Mouse (Mus musculus) gastrocnemius, postnatal 4 days (tissue): ENCODE results near the gene Tacc2. TPM values are rescaled to one million over a fixed set of nuclear protein-coding genes. Genes with fewer than 3 reads are reported as not detected.
A peak's percentile ranks its signal among the peaks of the same experiment; 100 is the strongest.
"Not testable (repeated sequence)": the region's sequence is repeated elsewhere in the genome, so short reads cannot be mapped to it uniquely, and the experiment has no call there.

Source experiments
- DNase-seq, 2 experiments: peaks; one replicate each; pipeline ENCODE4 v3.0.0; 2021 to 2022; ENCODE audit warnings: low spot score in 2 of 2, mixed read lengths in 2 of 2
- total RNA-seq, 2 experiments: library from RNA; stranded (reverse); gene quantifications; 2 replicates each; pipeline ENCODE4 v1.2.3; 2021

Gene Tacc2
- total RNA-seq, 2 experiments from 2014 or later = 171 to 202 TPM

- no peak for DNase-seq
Observed at GRCm38 (mm10) chr7:130570472-130570871, 6.8 kb upstream of the Tacc2 start.

- no peak for DNase-seq
Observed at GRCm38 (mm10) chr7:130572821-130573220, 4.4 kb upstream of the Tacc2 start, which contains the start of gene Nsmce4a. Nsmce4a (minus strand) TSS chr7:130573118.

- DNase-seq = no peak
Observed at GRCm38 (mm10) chr7:130573746-130574145, 3.5 kb upstream of the Tacc2 start.

GRCm38 (mm10) chr7:130574211-130574991 is 2.8 kb upstream of the Tacc2 start:
- DNase-seq = no peak

GRCm38 (mm10) chr7:130576981-130577380 is 257 bp upstream of the Tacc2 start:
- peak in 1 of 2 experiments; percentile 22 for DNase-seq

GRCm38 (mm10) chr7:130578066-130578465 is 828 bp downstream of the Tacc2 start:
- DNase-seq = no peak

GRCm38 (mm10) chr7:130578607-130579006 is 1.4 kb downstream of the Tacc2 start:
- DNase-seq = no peak

- no peak for DNase-seq
Observed at GRCm38 (mm10) chr7:130586521-130587072, 9.4 kb downstream of the Tacc2 start.

- no peak for DNase-seq
Observed at GRCm38 (mm10) chr7:130590081-130590828, 13.0 kb downstream of the Tacc2 start.

GRCm38 (mm10) chr7:130590845-130591437 is 13.7 kb downstream of the Tacc2 start:
- no peak for DNase-seq

- not testable (repeated sequence) for DNase-seq
Observed at GRCm38 (mm10) chr7:130592975-130593374, 15.7 kb downstream of the Tacc2 start.

- DNase-seq = not testable (repeated sequence)
Observed at GRCm38 (mm10) chr7:130593375-130594239, 16.4 kb downstream of the Tacc2 start.

GRCm38 (mm10) chr7:130596079-130596855 is 19.0 kb downstream of the Tacc2 start:
- DNase-seq = peak in 1 of 2 experiments; percentile 24

GRCm38 (mm10) chr7:130597546-130597945 is 20.3 kb downstream of the Tacc2 start:
- DNase-seq = no peak

- no peak for DNase-seq
Observed at GRCm38 (mm10) chr7:130600074-130600473, 22.8 kb downstream of the Tacc2 start.

- no peak for DNase-seq
Observed at GRCm38 (mm10) chr7:130600546-130600945, 23.3 kb downstream of the Tacc2 start.

GRCm38 (mm10) chr7:130602804-130603203 is 25.6 kb downstream of the Tacc2 start:
- no peak for DNase-seq

- no peak for DNase-seq
Observed at GRCm38 (mm10) chr7:130603556-130603955, 26.3 kb downstream of the Tacc2 start.

- DNase-seq = no peak
Observed at GRCm38 (mm10) chr7:130604390-130604789, 27.2 kb downstream of the Tacc2 start.

- DNase-seq = no peak
Observed at GRCm38 (mm10) chr7:130605111-130605510, 27.9 kb downstream of the Tacc2 start.
